Mouse (Mus musculus) liver, adult 2 months (tissue): ENCODE measurements around the gene Kcnc4. TPM values are rescaled to one million over a fixed set of nuclear protein-coding genes. Genes with fewer than 3 reads are reported as not detected.

Experiments
- DNase-seq: peaks from one replicate; pipeline ENCODE4 v3.0.0-alpha.2; 2011; ENCODE audit warnings: low read depth, low spot score; ENCODE audit errors: extremely low read depth
- H3K27ac ChIP-seq: fragments of 200-500 bp; replicated peaks from 2 replicates; pipeline ENCODE4 v1.5.1; 2012; ENCODE audit warnings: low read depth, mild to moderate bottlenecking, control low read depth, inconsistent platforms, low read length; ENCODE audit not compliant: insufficient read depth
- H3K27me3 ChIP-seq: fragments of 200-500 bp; 2 replicates; pipeline ENCODE4 v1.6.1; 2012; ENCODE audit warnings: mild to moderate bottlenecking, moderate library complexity, low read length, inconsistent platforms; ENCODE audit not compliant: control insufficient read depth, insufficient read depth
- H3K36me3 ChIP-seq: fragments of 200-500 bp; 2 replicates; pipeline ENCODE4 v1.6.1; 2012; ENCODE audit warnings: low read length, inconsistent platforms; ENCODE audit not compliant: control insufficient read depth, insufficient read depth
- H3K4me1 ChIP-seq: fragments of 200-500 bp; 2 replicates; pipeline ENCODE4 v1.6.1; 2011; ENCODE audit warnings: low read length; ENCODE audit not compliant: control insufficient read depth, insufficient read depth
- H3K4me3 ChIP-seq: fragments of 200-500 bp; 2 replicates; pipeline ENCODE4 v1.5.1; 2011; ENCODE audit warnings: low read depth, mild to moderate bottlenecking, control low read depth, low read length, moderate library complexity; ENCODE audit not compliant: insufficient read depth
- H3K79me2 ChIP-seq: fragments of 200-500 bp; 2 replicates; pipeline ENCODE4 v1.6.1; 2012; ENCODE audit warnings: inconsistent platforms, mild to moderate bottlenecking, low read length, moderate library complexity; ENCODE audit not compliant: control insufficient read depth, insufficient read depth
- H3K9ac ChIP-seq: fragments of 200-500 bp; 2 replicates; pipeline ENCODE4 v1.6.1; 2012; ENCODE audit warnings: low read depth, mild to moderate bottlenecking, control low read depth, inconsistent platforms, low read length
- CTCF ChIP-seq: fragments of 200-500 bp; IDR thresholded peaks from 2 replicates; pipeline ENCODE4 v1.5.1; 2011; ENCODE audit warnings: low read depth, low read length, control low read depth
- POLR2A ChIP-seq: fragments of 200-500 bp; IDR thresholded peaks from 2 replicates; pipeline ENCODE4 v1.6.1; 2011; ENCODE audit warnings: low read length, control low read depth; ENCODE audit not compliant: insufficient read depth; ENCODE audit errors: extremely low read depth
- WGBS: fragments of 180-500 bp; shearing (Covaris S2); methylation state at CpG from one replicate; pipeline ENCODE4 v1.1.7; 2018; 5-methylcytosine and 5-hydroxymethylcytosine counted together
- polyA plus RNA-seq: library from polyadenylated mRNA; depleted of rRNA; stranded (reverse); fragments of >200 nt; gene quantifications from 2 replicates; pipeline ENCODE4 v1.2.3, GENCODE M21; 2012; rRNA removed
- total RNA-seq: library from RNA; depleted of rRNA; stranded (reverse); fragments of >200 nt; gene quantifications from 2 replicates; pipeline ENCODE4 v1.2.3, GENCODE M21; 2014; rRNA removed

Kcnc4 gene
- total and polyA plus RNA-seq, 2 experiments = 0.05 TPM; not detected in 1

GRCm38 (mm10) chr3:107391198-107391597 lies 68.2 kb downstream of the Kcnc4 start:
- WGBS = 53% methylated on average over 4 of the region's 4 CpGs
- Histone ChIP-seq H3K79me2 (no peaks in the 10 kb centered on the region), H3K36me3 (no peaks in the 10 kb centered on the region), H3K9ac (no peak overlapping the region), H3K4me1 (no peaks in the 10 kb centered on the region), H3K4me3 (no peak overlapping the region), H3K27me3 (no peaks in the 10 kb centered on the region; the same call in 1 of the 2 replicates), H3K27ac (no peak overlapping the region)
- DNase-seq = no peak
- TF ChIP-seq CTCF (no peak), POLR2A (no peak)

Other genes with a start within 250 kb of the Kcnc4 start
- gene Cym, start 237.8 kb downstream of the Kcnc4 start, total RNA-seq = 0.09 and 0.13 TPM in 2 replicates
- gene Cym, start 237.8 kb downstream of the Kcnc4 start, polyA plus RNA-seq = 0.14 TPM in 1 of 2 replicates, not detected in the other
- gene A630076J17Rik, start 228.9 kb downstream of the Kcnc4 start, total RNA-seq = not detected in 2 replicates
- gene A630076J17Rik, start 228.9 kb downstream of the Kcnc4 start, polyA plus RNA-seq = not detected in 2 replicates
- 1.0 and 1.2 TPM in 2 replicates for gene Prok1, start 219.8 kb downstream of the Kcnc4 start, total RNA-seq
- gene Prok1, start 219.8 kb downstream of the Kcnc4 start, polyA plus RNA-seq = 4.9 and 5.6 TPM in 2 replicates
- gene Lamtor5, start 180.7 kb downstream of the Kcnc4 start, total RNA-seq = 50.9 and 52.1 TPM in 2 replicates
- gene Lamtor5, start 180.7 kb downstream of the Kcnc4 start, polyA plus RNA-seq = 48.9 and 54.5 TPM in 2 replicates
- not detected in 2 replicates for gene Slc16a4, start 168.3 kb downstream of the Kcnc4 start, total RNA-seq
- gene Slc16a4, start 168.3 kb downstream of the Kcnc4 start, polyA plus RNA-seq = not detected in 2 replicates
- gene Rbm15, start 125.9 kb downstream of the Kcnc4 start, total RNA-seq = 17.2 and 17.7 TPM in 2 replicates
- gene Rbm15, start 125.9 kb downstream of the Kcnc4 start, polyA plus RNA-seq = 4.2 and 4.4 TPM in 2 replicates
- gene Slc6a17, start 58.5 kb upstream of the Kcnc4 start, total RNA-seq = 0.07 TPM in 1 of 2 replicates, not detected in the other
- 0.02 TPM in 1 of 2 replicates, not detected in the other for gene Slc6a17, start 58.5 kb upstream of the Kcnc4 start, polyA plus RNA-seq
- not detected in 2 replicates for gene Ubl4b, start 95.5 kb upstream of the Kcnc4 start, total RNA-seq
- not detected in 2 replicates for gene Ubl4b, start 95.5 kb upstream of the Kcnc4 start, polyA plus RNA-seq
- gene Alx3, start 135.5 kb upstream of the Kcnc4 start, total RNA-seq = not detected in 2 replicates
- not detected in 2 replicates for gene Alx3, start 135.5 kb upstream of the Kcnc4 start, polyA plus RNA-seq
- not detected in 2 replicates for gene Gm10961, start 171.8 kb upstream of the Kcnc4 start, total RNA-seq
- not detected in 2 replicates for gene Gm10961, start 171.8 kb upstream of the Kcnc4 start, polyA plus RNA-seq
- 6.0 and 7.7 TPM in 2 replicates for gene Strip1, start 172.1 kb upstream of the Kcnc4 start, total RNA-seq
- gene Strip1, start 172.1 kb upstream of the Kcnc4 start, polyA plus RNA-seq = 17.7 and 23.8 TPM in 2 replicates
- 50.2 and 52.9 TPM in 2 replicates for gene Ahcyl1, start 237.0 kb upstream of the Kcnc4 start, total RNA-seq
- gene Ahcyl1, start 237.0 kb upstream of the Kcnc4 start, polyA plus RNA-seq = 40.4 and 42.3 TPM in 2 replicates